Mouse (Mus musculus) limb, embryonic 12.5 days (tissue): ENCODE data around the gene Zfyve27. TPM values are rescaled to one million over a fixed set of nuclear protein-coding genes. Genes with fewer than 3 reads are reported as not detected.

Experiments used
- ATAC-seq: fragments of 200-750 bp; cut with Nextera tagmentation; 2 replicates; pipeline ENCODE4 v1.8.0; 2017; ENCODE audit warnings: low read depth, moderate TSS enrichment; ENCODE audit not compliant: insufficient number of reproducible peaks, insufficient read depth, low FRiP score, low TSS enrichment
- H3K27ac ChIP-seq: fragments of 300-500 bp; sonication (generic); 2 replicates; pipeline ENCODE4 v1.5.1; 2016; ENCODE audit warnings: mild to moderate bottlenecking, moderate library complexity
- H3K27me3 ChIP-seq: fragments of 300-500 bp; sonication (generic); 2 replicates; pipeline ENCODE4 v1.6.1; 2016; ENCODE audit warnings: mild to moderate bottlenecking, moderate library complexity
- H3K36me3 ChIP-seq: fragments of 300-500 bp; sonication (generic); 2 replicates; pipeline ENCODE4 v1.6.1; 2016; ENCODE audit warnings: mild to moderate bottlenecking, moderate library complexity
- H3K4me1 ChIP-seq: fragments of 300-500 bp; sonication (generic); replicated peaks from 2 replicates; pipeline ENCODE4 v1.6.1; 2016
- H3K4me2 ChIP-seq: fragments of 300-500 bp; sonication (generic); 2 replicates; pipeline ENCODE4 v1.6.1; 2016; ENCODE audit warnings: mild to moderate bottlenecking, moderate library complexity
- H3K4me3 ChIP-seq: fragments of 300-500 bp; sonication (generic); replicated peaks from 2 replicates; pipeline ENCODE4 v1.5.1; 2016; ENCODE audit warnings: mild to moderate bottlenecking
- H3K9ac ChIP-seq: fragments of 300-500 bp; sonication (generic); replicated peaks from 2 replicates; pipeline ENCODE4 v1.6.1; 2016; ENCODE audit warnings: mild to moderate bottlenecking, moderate library complexity
- H3K9me3 ChIP-seq: fragments of 300-500 bp; sonication (generic); 2 replicates; pipeline ENCODE4 v1.6.1; 2016; ENCODE audit warnings: mild to moderate bottlenecking, moderate library complexity
- WGBS: fragments of 180-500 bp; shearing (Covaris S2); methylation state at CpG from one replicate; pipeline ENCODE4 v1.1.7; 2016; 5-methylcytosine and 5-hydroxymethylcytosine counted together
- polyA plus RNA-seq: library from polyadenylated mRNA; unstranded; fragments of >200 nt; fragmentation: Nextera tagmentation; extraction: Ambion mirVana; gene quantifications from 2 replicates; pipeline ENCODE4 v1.2.1, GENCODE M21; 2016

Gene Zfyve27
- polyA plus RNA-seq, 1 experiment from 2014 or later, result 33.7 TPM

- Histone ChIP-seq H3K36me3 (no peaks in the 10 kb centered on the region), H3K27ac (no peak overlapping the region), H3K4me2 (no peak overlapping the region), H3K4me1 (no peaks in the 10 kb centered on the region), H3K9ac (no peak overlapping the region), H3K9me3 (no peaks in the 10 kb centered on the region), H3K4me3 (no peak overlapping the region), H3K27me3 (peaks cover 3% of the 10 kb centered on the region; the same call in 1 of the 2 replicates)
- WGBS, result 59% methylated on average over 3 of the region's 3 CpGs
- ATAC-seq, result no peak
Measured at GRCm38 (mm10) chr19:42243401-42243800, 79.7 kb downstream of the Zfyve27 start.

Other genes with a start within 250 kb of the Zfyve27 start
- 78.5 and 81.9 TPM in 2 replicates for gene Exosc1, start 230.5 kb upstream of the Zfyve27 start, polyA plus RNA-seq
- 87.6 and 93.2 TPM in 2 replicates for gene Zdhhc16, start 230.5 kb upstream of the Zfyve27 start, polyA plus RNA-seq
- gene Mms19, start 182.8 kb upstream of the Zfyve27 start, polyA plus RNA-seq, result 41.3 and 42.5 TPM in 2 replicates
- 19.1 and 19.3 TPM in 2 replicates for gene Ubtd1, start 182.2 kb upstream of the Zfyve27 start, polyA plus RNA-seq
- gene Ankrd2, start 128.0 kb upstream of the Zfyve27 start, polyA plus RNA-seq, result 0.25 TPM in 1 of 2 replicates, not detected in the other
- gene Hoga1, start 118.3 kb upstream of the Zfyve27 start, polyA plus RNA-seq, result 1.5 and 1.9 TPM in 2 replicates
- gene 4933411K16Rik, start 111.7 kb upstream of the Zfyve27 start, polyA plus RNA-seq, result 0.20 TPM in 1 of 2 replicates, not detected in the other
- gene Morn4, start 77.6 kb upstream of the Zfyve27 start, polyA plus RNA-seq, result 37.7 and 39.1 TPM in 2 replicates
- gene Pi4k2a, start 73.5 kb upstream of the Zfyve27 start, polyA plus RNA-seq, result 36.5 and 39.4 TPM in 2 replicates
- gene Avpi1, start 34.9 kb upstream of the Zfyve27 start, polyA plus RNA-seq, result 22.6 and 26.3 TPM in 2 replicates
- 9.7 and 17.2 TPM in 2 replicates for gene Marveld1, start 16.6 kb upstream of the Zfyve27 start, polyA plus RNA-seq
- gene Sfrp5, start 38.3 kb downstream of the Zfyve27 start, polyA plus RNA-seq, result 0.53 and 0.54 TPM in 2 replicates
- 0.08 TPM in 1 of 2 replicates, not detected in the other for gene Golga7b, start 83.6 kb downstream of the Zfyve27 start, polyA plus RNA-seq